Mouse (Mus musculus) CD8-positive naive resting alpha-beta T cell, adult 2 months (primary cell): ENCODE results near the gene Plin3.

Experiments used
- DNase-seq, 2 experiments: peaks; one replicate each; pipeline ENCODE4 v3.0.0; 2022; ENCODE audit warnings: low read depth in 2 of 2, low spot score in 2 of 2

Plin3 gene

GRCm38 (mm10) chr17:56292531-56293222 is at the start of gene Plin3:
Gene Plin3 (minus strand): TSS chr17:56292873.
- no peak for DNase-seq

DNA sequence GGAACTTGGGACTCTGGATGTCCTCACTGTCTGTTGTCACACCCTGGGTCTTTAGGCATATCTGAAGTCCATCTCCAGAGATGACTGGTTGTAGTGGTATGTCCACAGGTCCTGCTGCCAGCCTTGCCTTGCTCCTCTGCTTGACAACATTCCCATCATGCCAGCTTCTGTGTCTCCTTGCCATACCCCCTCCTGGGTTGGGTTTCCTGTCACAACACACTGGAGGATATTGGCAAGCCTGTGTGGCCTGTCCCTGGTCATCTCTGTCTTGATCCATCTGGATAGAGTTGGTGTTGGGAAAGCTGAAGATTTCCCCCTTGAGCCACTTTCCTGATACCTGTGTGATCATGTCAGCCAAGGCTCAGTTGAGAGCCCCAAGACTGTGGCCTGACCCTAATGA is 48.0 kb upstream of the Plin3 start:
- no peak for DNase-seq

DNA sequence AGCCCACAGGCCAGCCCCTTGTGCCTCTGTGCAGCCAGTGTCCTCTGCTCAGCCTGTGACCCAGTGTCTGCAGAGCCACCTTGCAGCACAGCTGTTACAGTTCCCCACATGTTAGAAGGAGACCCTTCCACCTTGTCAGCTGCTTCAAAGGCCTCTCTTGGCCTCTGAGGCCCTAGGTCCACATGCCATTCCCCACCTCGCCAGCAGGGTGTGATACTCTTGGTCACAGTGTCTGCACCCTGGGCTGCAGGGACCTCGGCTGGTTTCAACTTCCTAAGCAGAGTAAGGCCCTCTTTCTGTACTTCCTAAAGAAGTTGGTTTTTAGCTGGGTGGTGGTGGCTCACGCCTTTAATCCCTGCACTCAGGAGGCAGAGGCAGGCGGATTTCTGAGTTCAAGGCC is 46.2 kb upstream of the Plin3 start:
- peak; percentile 41 to 63 for DNase-seq

GRCm38 (mm10) chr17:56337791-56338190 is 45.1 kb upstream of the Plin3 start:
- no peak for DNase-seq

- DNase-seq = peak in 1 of 2 experiments; percentile 48
These were observed 44.5 kb upstream of the Plin3 start for GRCm38 (mm10) chr17:56337190-56337589.

- no peak for DNase-seq
These were observed 40.3 kb upstream of the Plin3 start for GRCm38 (mm10) chr17:56332987-56333386.

DNA sequence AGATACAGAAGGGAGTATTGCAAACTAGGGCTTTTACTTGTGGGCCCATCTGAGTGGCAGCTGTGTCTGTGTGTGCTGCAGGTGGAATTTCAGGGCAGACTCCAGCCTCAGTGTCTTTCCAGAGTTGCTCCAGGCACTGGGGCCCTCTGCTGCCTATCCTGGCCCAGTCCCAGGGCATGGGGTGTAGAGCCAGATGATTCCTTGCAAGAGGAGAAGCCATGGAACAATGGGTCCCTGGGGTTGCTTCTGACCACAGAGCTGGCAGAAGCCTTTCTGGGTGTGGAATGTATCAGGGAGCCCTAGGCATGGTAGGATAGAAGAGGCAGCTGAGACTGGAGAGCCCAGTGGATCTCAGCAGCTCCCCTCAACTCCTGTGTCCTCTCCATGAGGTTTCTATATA is 38.6 kb upstream of the Plin3 start:
- no peak for DNase-seq

DNA sequence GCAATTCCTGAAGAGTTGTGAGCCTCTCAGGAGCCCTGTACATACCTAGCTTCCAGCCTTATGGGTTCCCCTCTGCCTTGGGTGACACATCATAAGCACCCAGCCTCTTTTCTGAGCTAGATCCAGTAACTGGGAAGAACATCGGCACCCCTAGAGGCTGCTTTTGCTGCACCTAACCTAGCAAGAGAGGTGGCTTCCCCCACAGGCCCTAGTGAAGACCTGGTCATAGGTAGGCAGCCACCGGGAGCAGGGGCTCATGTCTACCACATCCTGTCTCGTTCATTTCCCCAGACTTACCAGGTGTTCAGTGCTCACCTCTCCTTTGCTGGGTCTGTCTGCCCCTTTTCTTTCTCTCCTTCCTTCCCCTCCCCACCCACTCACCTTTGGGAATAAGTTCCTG is 37.7 kb upstream of the Plin3 start:
- peak; percentile 27 to 37 for DNase-seq

GRCm38 (mm10) chr17:56329267-56329666 is 36.6 kb upstream of the Plin3 start:
- DNase-seq = no peak

DNA sequence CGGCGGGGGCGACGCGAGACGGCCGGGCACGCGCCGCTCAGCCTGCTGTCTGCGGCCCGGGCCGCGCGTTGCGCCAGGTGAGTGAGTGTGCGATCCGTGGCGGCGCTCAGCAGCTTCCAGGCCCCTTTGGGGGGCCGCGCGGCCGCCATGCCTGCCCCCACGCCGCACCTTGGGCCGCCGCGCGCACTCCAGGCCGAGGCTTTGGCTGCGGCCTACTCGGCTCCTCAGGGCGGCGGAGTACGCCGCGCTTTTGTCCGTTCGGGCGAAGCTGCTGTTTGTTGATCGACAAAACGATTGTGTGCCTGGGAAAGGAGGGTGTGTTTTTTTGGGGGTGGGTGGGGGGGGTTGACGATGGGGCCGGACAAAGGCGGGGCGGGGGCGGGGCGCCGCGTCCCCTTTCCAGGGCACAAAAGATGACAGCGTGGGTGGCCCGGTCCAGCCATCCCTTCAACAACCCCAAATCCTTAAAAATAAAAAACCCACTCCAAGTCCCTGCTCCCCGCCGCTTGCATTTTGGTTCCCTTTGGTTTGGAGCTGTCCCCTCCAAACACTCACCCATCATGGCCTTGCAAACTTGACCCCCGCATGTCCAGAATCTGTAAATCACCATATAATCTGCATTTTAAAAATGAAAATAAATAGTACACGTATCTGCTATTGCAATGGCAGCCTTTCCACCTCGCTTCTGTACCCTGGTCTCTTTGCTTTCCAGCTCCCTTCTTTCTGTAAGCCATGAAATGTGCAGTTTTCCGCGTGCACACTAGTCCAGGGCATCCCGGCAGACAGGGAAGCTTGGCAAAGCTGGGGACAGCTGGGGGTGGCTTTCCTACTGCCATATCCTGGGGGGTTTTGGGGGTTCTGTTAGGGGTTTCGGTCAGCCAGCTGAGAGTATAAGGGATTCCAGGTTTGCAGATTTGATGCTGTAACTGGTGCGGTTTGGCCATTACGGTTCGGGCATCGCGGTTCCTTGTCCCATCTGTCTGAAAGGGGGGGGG is 33.8 kb upstream of the Plin3 start:
- DNase-seq = no peak

DNA sequence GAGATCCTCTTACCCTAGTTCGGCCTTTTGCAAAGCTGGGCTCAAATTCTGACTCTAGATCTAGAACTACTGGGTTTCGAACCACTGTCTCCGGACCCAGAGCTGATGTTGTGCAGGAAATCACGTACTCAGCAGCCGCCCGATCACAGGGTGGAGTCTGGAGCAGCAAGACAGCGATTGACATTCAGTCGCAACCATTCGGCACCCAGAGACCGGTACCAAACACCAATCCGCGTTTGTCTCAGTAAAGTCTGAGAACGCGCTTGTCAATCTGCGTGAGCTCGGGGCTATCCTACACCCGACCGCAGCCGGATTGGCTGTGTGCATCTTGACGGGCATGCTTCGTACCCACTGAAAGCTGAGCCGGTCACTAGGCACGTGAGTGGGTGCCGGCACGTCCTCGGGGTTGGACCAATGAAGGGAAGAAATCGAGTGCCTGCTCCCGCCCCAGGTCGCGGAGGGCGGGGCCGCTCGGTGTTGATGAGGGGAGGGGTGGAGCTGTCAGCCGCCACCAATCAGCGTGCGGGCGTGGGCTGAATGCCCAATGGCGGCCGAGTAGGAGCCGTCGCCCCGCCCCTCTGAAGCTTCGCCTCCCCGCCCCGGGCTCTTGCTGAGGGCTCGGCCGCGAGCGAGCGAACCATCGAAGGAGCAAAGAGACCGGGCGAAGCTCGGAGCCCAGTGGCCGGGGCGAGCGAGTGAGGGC is 32.9 kb upstream of the Plin3 start, which contains the start of gene Kdm4b:
Gene Kdm4b (plus strand): TSS at position 613 of the 703 bp plus-strand sequence.
- DNase-seq = peak; percentile 98 to 99

DNA sequence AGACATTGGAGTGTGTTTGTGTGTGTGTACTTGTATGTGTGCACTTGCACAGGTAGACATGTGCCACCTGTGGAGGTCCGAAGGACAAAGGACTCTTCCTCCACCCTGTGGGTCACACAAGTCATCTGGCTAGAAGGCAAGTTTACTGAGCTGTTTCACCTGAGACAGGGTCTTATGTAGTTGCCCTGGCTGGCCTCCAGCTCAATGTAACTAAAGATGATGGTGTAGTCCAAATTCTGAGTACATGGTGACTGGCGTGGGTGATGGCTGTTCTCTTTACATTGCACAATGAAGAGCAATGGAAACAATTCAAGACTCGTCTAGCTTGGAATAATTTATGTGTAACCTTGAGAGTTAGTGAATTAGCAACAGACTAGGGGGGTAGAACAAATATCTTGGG is 31.7 kb upstream of the Plin3 start:
- no peak for DNase-seq

- DNase-seq = no peak
These were observed 16.7 kb upstream of the Plin3 start for GRCm38 (mm10) chr17:56309191-56309945.

DNA sequence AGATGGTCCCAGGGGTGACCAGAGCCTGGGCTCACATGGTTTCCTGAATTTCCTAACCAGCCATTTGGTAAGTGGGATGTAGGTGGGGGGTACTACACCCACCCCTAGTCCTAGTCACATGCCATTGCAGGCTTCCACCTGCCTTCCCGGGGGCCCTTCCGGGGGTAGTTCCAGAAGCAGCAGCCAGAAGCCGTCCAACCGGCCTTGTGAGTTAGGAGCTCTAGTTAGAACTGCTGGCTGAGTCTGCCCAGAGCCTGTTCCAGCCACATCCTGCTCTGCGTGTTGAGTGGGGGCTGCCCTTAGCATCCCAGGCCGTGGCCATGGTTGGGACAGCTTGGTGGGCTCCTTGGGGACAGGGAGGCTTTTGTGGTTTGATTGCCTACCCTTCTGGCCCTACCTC is 15.4 kb upstream of the Plin3 start:
- no peak for DNase-seq

GRCm38 (mm10) chr17:56305826-56306225 is 13.2 kb upstream of the Plin3 start:
- no peak for DNase-seq

GRCm38 (mm10) chr17:56305156-56305555 is 12.5 kb upstream of the Plin3 start:
- no peak for DNase-seq

DNA sequence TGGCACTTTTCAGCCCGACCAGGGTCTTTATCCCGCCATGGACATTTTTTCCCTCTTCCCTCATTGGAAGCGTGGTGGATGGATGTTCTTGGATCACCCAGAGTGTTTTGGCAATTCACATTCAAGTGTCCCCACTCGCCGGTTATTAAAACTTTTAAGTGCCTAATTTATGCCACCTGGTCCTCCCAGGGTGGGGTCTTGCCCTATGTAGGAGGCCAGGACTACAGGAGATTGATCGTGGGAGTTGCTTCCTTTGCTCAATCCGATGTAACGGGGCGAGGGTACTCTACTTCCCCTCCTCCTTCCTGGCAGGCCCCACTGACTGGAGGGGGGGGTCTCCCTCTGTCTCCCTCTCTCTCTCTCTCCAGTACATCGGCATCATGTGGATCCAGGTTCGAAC is 12.0 kb upstream of the Plin3 start:
- DNase-seq = no peak

DNA sequence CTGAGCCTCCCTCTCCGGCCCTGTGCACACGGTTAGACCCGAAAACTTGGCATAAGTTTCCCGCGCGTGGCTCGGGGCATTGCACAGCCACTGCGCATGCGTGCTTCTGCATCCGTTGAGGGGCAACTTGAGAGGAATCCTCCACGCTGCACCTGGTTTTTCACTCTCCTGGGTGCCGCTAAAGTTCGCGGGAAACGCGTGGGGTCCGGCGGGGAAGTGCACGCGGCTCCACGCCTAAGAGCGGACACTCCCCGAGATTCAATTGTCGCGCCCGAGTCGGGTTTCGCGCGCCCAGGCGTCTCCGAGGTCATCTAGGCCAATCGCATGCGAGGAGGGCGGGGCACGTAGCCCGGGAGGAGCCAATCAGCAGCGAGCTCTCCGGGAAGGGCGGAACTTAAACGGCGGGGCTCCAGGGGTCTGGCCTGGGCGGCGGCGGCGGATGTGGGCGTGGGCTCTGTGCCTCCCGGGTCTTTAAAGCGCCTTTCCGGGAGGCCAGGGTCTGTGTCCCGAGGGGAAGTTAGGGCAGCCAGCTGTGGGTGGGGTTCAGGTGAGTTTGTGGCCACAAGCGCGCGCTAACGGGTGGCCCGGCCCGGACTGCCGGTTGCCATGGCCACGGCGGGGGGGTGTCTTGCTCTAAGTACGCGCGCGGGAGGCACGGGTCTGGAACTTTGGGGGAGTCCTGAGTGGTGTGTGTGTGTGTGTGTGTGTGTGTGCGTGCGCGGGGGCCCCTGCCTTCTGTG is 11.3 kb upstream of the Plin3 start:
- DNase-seq = peak; percentile 92 to 96

GRCm38 (mm10) chr17:56303160-56303846 is 10.6 kb upstream of the Plin3 start, which contains the start of gene Uhrf1:
Gene Uhrf1 (plus strand): TSS chr17:56303321.
- peak in 1 of 2 experiments; percentile 28 for DNase-seq
